In genomic region chr7:28467213-28467751, GRCm38 (mm10) we compare ENCODE assay signal across 8 mouse cellular contexts. TPM values are rescaled to one million over a fixed set of nuclear protein-coding genes. Genes with fewer than 3 reads are reported as not detected.
DNase-seq lines count a peak whose midpoint lies in the region; ATAC-seq and TF ChIP-seq lines count a peak whose summit lies in the region.

No protein-coding gene starts in this region.

- H3K36me3 ChIP-seq in heart, embryonic 13.5 days, result peaks cover 4% of the 10 kb centered on the region; the same call in 1 of the 2 replicates
- peaks cover 16% of the 10 kb centered on the region for H3K36me3 ChIP-seq in kidney, embryonic 15.5 days
- no peaks in the 10 kb centered on the region for H3K36me3 ChIP-seq in small intestine, adult 2 months (ENCODE audit: control insufficient read depth, insufficient read depth, low read length)

- TF ChIP-seq CTCF in small intestine, adult 2 months (IDR thresholded peaks at IDR 0.05; ENCODE audit: extremely low read depth, insufficient read length, insufficient replicate concordance, low read depth, low read length), result no peak

- TF ChIP-seq POLR2A in small intestine, adult 2 months (IDR thresholded peaks at IDR 0.05; ENCODE audit: low read depth, low read length), result no peak

- no peaks in the 10 kb centered on the region for H3K4me1 ChIP-seq in brown adipose tissue, adult 24 weeks (ENCODE audit: control insufficient read depth, insufficient read depth, insufficient read length, low read length)
- peaks cover 24% of the 10 kb centered on the region for H3K4me1 ChIP-seq in heart, embryonic 13.5 days
- peaks cover 31% of the 10 kb centered on the region for H3K4me1 ChIP-seq in kidney, embryonic 15.5 days
- H3K4me1 ChIP-seq in small intestine, adult 2 months (ENCODE audit: control insufficient read depth, insufficient read depth, insufficient read length, low read length), result peaks cover 14% of the 10 kb centered on the region

- H3K27ac ChIP-seq in brown adipose tissue, adult 24 weeks (replicated peaks; ENCODE audit: low read depth, low read length), result no peak overlapping the region
- H3K27ac ChIP-seq in heart, embryonic 13.5 days (replicated peaks), result no peak overlapping the region
- no peak overlapping the region for H3K27ac ChIP-seq in kidney, embryonic 15.5 days
- H3K27ac ChIP-seq in small intestine, adult 2 months (ENCODE audit: insufficient read depth, low read depth, low read length), result no peak overlapping the region

- 2% methylated on average over 59 of the region's 63 CpGs for WGBS in heart, embryonic 13.5 days
- 2% methylated on average over 63 of the region's 63 CpGs for WGBS in kidney, embryonic 15.5 days
- WGBS in small intestine, adult 2 months, result 5% methylated on average over 54 of the region's 63 CpGs

- H3K4me2 ChIP-seq in heart, embryonic 13.5 days, result peak overlapping the region; percentile 80
- H3K4me2 ChIP-seq in kidney, embryonic 15.5 days, result peak overlapping the region; percentile 83

- peak overlapping the region; percentile 74 for H3K9ac ChIP-seq in heart, embryonic 13.5 days
- H3K9ac ChIP-seq in kidney, embryonic 15.5 days, result peak overlapping the region; percentile 48

- ATAC-seq in heart, embryonic 13.5 days (ENCODE audit: extremely low read depth, insufficient number of reproducible peaks, low FRiP score, low TSS enrichment), result peak; percentile 69
- ATAC-seq in kidney, embryonic 15.5 days (replicated peaks; ENCODE audit: low FRiP score), result peak; percentile 85
- no peak for ATAC-seq in inflammation-experienced regulatory T-cells, adult 6 months

- DNase-seq in gastrocnemius, postnatal 10 days, result peak; percentile 60
- DNase-seq in gastrocnemius, adult 8-10 months (ENCODE audit: low spot score in 2 of 2), result no peak
- DNase-seq in lung, postnatal 10 days, result peak; percentile 81

- H3K4me3 ChIP-seq in brown adipose tissue, adult 24 weeks (ENCODE audit: insufficient read depth, low read depth, low read length), result peak overlapping the region; percentile 35
- H3K4me3 ChIP-seq in heart, embryonic 13.5 days, result peak overlapping the region; percentile 56
- H3K4me3 ChIP-seq in kidney, embryonic 15.5 days (replicated peaks), result peak overlapping the region; percentile 54
- H3K4me3 ChIP-seq in small intestine, adult 2 months (ENCODE audit: low read depth, low read length), result peak overlapping the region; percentile 53

- H3K27me3 ChIP-seq in heart, embryonic 13.5 days (replicated peaks), result peaks cover 34% of the 10 kb centered on the region
- H3K27me3 ChIP-seq in kidney, embryonic 15.5 days, result peaks cover 11% of the 10 kb centered on the region
- peaks cover 13% of the 10 kb centered on the region for H3K27me3 ChIP-seq in small intestine, adult 2 months (ENCODE audit: control insufficient read depth, insufficient read depth, low read length)

- no peaks in the 10 kb centered on the region for H3K9me3 ChIP-seq in heart, embryonic 13.5 days
- H3K9me3 ChIP-seq in kidney, embryonic 15.5 days (replicated peaks), result no peaks in the 10 kb centered on the region

RNA-seq across cellular contexts. Expression of gene Lrfn1, which starts 15.5 kb away (rescaled TPM):
- total RNA-seq in gastrocnemius, postnatal 10 days (2021), result 1 to 10 TPM; 1.4 to 2.0 TPM
- under 1 TPM in 2 of 4 experiments, not detected in 2; 0.08 to 0.34 TPM for total RNA-seq in gastrocnemius, adult 8-10 months (2022)
- polyA plus RNA-seq in brown adipose tissue, adult 24 weeks (2012; ENCODE audit: insufficient read depth, insufficient read length, missing spikeins), result 0.38 TPM in 1 of 2 replicates, not detected in the other
- polyA plus RNA-seq in heart, embryonic 13.5 days (2015; fragmentation: Nextera tagmentation; extraction: Ambion mirVana), result 0.94 and 1.1 TPM in 2 replicates
- polyA plus RNA-seq in kidney, embryonic 15.5 days (2015; fragmentation: Nextera tagmentation; extraction: Ambion mirVana), result 2.6 and 2.8 TPM in 2 replicates
- 0.91 and 1.4 TPM in 2 replicates for polyA plus RNA-seq in small intestine, adult 2 months (2012; rRNA removed)
- polyA plus RNA-seq in inflammation-experienced regulatory T-cells, adult 6 months (2017; shearing (Covaris generic)), result under 1 TPM in 1 of 3 experiments, not detected in 2; 0.17 TPM

RNA-seq across cellular contexts. Expression of gene Gmfg, which starts 30.0 kb away (rescaled TPM):
- 10 to 100 TPM in 1 of 2 experiments, 1 to 10 TPM in 1; 10.0 to 10.8 TPM for total RNA-seq in gastrocnemius, postnatal 10 days (2021)
- 1 to 10 TPM in 2 of 4 experiments, under 1 TPM in 1, not detected in 1; 0.46 to 1.7 (median 1.3) TPM for total RNA-seq in gastrocnemius, adult 8-10 months (2022)
- 7.1 and 9.6 TPM in 2 replicates for polyA plus RNA-seq in brown adipose tissue, adult 24 weeks (2012; ENCODE audit: insufficient read depth, insufficient read length, missing spikeins)
- 6.9 and 8.4 TPM in 2 replicates for polyA plus RNA-seq in heart, embryonic 13.5 days (2015; fragmentation: Nextera tagmentation; extraction: Ambion mirVana)
- 16.4 and 17.3 TPM in 2 replicates for polyA plus RNA-seq in kidney, embryonic 15.5 days (2015; fragmentation: Nextera tagmentation; extraction: Ambion mirVana)
- 5.6 and 7.0 TPM in 2 replicates for polyA plus RNA-seq in small intestine, adult 2 months (2012; rRNA removed)
- polyA plus RNA-seq in inflammation-experienced regulatory T-cells, adult 6 months (2017; shearing (Covaris generic)), result 100 to 1,000 TPM; 470 to 850 (median 500) TPM

RNA-seq across cellular contexts. Expression of gene Ifnl2, which starts 43.0 kb away (rescaled TPM):
- total RNA-seq in gastrocnemius, postnatal 10 days (2021), result not detected
- not detected for total RNA-seq in gastrocnemius, adult 8-10 months (2022)
- not detected in 2 replicates for polyA plus RNA-seq in brown adipose tissue, adult 24 weeks (2012; ENCODE audit: insufficient read depth, insufficient read length, missing spikeins)
- polyA plus RNA-seq in heart, embryonic 13.5 days (2015; fragmentation: Nextera tagmentation; extraction: Ambion mirVana), result not detected in 2 replicates
- polyA plus RNA-seq in kidney, embryonic 15.5 days (2015; fragmentation: Nextera tagmentation; extraction: Ambion mirVana), result not detected in 2 replicates
- not detected in 2 replicates for polyA plus RNA-seq in small intestine, adult 2 months (2012; rRNA removed)
- not detected for polyA plus RNA-seq in inflammation-experienced regulatory T-cells, adult 6 months (2017; shearing (Covaris generic))

RNA-seq across cellular contexts. Expression of gene Ifnl3, which starts 55.4 kb away (rescaled TPM):
- total RNA-seq in gastrocnemius, postnatal 10 days (2021), result not detected
- total RNA-seq in gastrocnemius, adult 8-10 months (2022), result not detected
- polyA plus RNA-seq in brown adipose tissue, adult 24 weeks (2012; ENCODE audit: insufficient read depth, insufficient read length, missing spikeins), result not detected in 2 replicates
- not detected in 2 replicates for polyA plus RNA-seq in heart, embryonic 13.5 days (2015; fragmentation: Nextera tagmentation; extraction: Ambion mirVana)
- not detected in 2 replicates for polyA plus RNA-seq in kidney, embryonic 15.5 days (2015; fragmentation: Nextera tagmentation; extraction: Ambion mirVana)
- not detected in 2 replicates for polyA plus RNA-seq in small intestine, adult 2 months (2012; rRNA removed)
- polyA plus RNA-seq in inflammation-experienced regulatory T-cells, adult 6 months (2017; shearing (Covaris generic)), result not detected

Comparison
In these comparisons a context has a peak if more than half of its experiments do, and no peak if none do; other contexts are left out.
1. DNase-seq: peak in gastrocnemius, postnatal 10 days (single experiment) and lung, postnatal 10 days (single experiment); none in gastrocnemius, adult 8-10 months (0 of 2).
2. RNA of gene Gmfg, which starts 30.0 kb away (polyA plus RNA-seq): 470 to 850 TPM in inflammation-experienced regulatory T-cells, adult 6 months; 16.4 to 17.3 TPM in kidney, embryonic 15.5 days, 7.1 to 9.6 TPM in brown adipose tissue, adult 24 weeks, 6.9 to 8.4 TPM in heart, embryonic 13.5 days and 5.6 to 7.0 TPM in small intestine, adult 2 months; every median in the first group is over 10 times any median in the second.
3. Peak in every context shown above with its lines, with median percentiles within 50 percentile points of each other: H3K4me3 ChIP-seq.